Mouse (Mus musculus) lung, adult 2 months (tissue): ENCODE data around the gene Cisd3.

ENCODE experiments used
- CTCF ChIP-seq: fragments of 200-500 bp; IDR thresholded peaks from 2 replicates; pipeline ENCODE4 v1.5.1; 2011; ENCODE audit warnings: mild to moderate bottlenecking, low read length, control low read depth; ENCODE audit not compliant: insufficient read depth
- POLR2A ChIP-seq: fragments of 200-500 bp; IDR thresholded peaks from 2 replicates; pipeline ENCODE4 v1.6.1; 2011; ENCODE audit warnings: low read depth, mild to moderate bottlenecking, control low read depth, low read length, borderline replicate concordance; ENCODE audit errors: extremely low read depth

- TF ChIP-seq CTCF (no peak), POLR2A (no peak)
Measured at GRCm38 (mm10) chr11:97697891-97698529, 12.4 kb downstream of the Cisd3 start.
